Mouse (Mus musculus): ENCODE measurements around the gene Ptpn5. TPM values are rescaled to one million over a fixed set of nuclear protein-coding genes. Genes with fewer than 3 reads are reported as not detected.

The Ptpn5 gene
- polyA plus RNA-seq, 1 experiment from 2014 or later: 7.0 TPM

- H3K4me3 ChIP-seq (ENCODE audit: low read depth, low read length): no peak overlapping the region
- TF ChIP-seq CTCF (IDR thresholded peaks at IDR 0.05; ENCODE audit: low read depth): peak; percentile 47
- peaks cover 19% of the 10 kb centered on the region for H3K4me1 ChIP-seq (ENCODE audit: insufficient read depth)
- H3K9me3 ChIP-seq (ENCODE audit: low read depth, low read length): no peaks in the 10 kb centered on the region
- H3K4me2 ChIP-seq: no peak overlapping the region
- ATAC-seq (ENCODE audit: insufficient read depth) (no peak), DNase-seq (peak; percentile 46)
- H3K27me3 ChIP-seq (ENCODE audit: insufficient read depth, low read length): no peaks in the 10 kb centered on the region
- WGBS: 59% methylated on average over 8 of the region's 8 CpGs
- H3K9ac ChIP-seq: no peak overlapping the region
- no peak overlapping the region for H3K27ac ChIP-seq (ENCODE audit: low read depth)
- H3K36me3 ChIP-seq (ENCODE audit: insufficient read depth): no peaks in the 10 kb centered on the region
Observed at GRCm38 (mm10) chr7:47077451-47077850, 56.0 kb downstream of the Ptpn5 start.

GRCm38 (mm10) chr7:47076729-47077128 lies 56.8 kb downstream of the Ptpn5 start:
- WGBS: 64% methylated on average over 3 of the region's 3 CpGs
- no peak for ATAC-seq (ENCODE audit: insufficient read depth)
- no peak for TF ChIP-seq CTCF (IDR thresholded peaks at IDR 0.05; ENCODE audit: low read depth)

GRCm38 (mm10) chr7:47076193-47076592 lies 57.3 kb downstream of the Ptpn5 start:
- ATAC-seq (ENCODE audit: insufficient read depth): no peak
- Histone ChIP-seq H3K4me1 (ENCODE audit: insufficient read depth) (peaks cover 20% of the 10 kb centered on the region), H3K27me3 (ENCODE audit: insufficient read depth, low read length) (no peaks in the 10 kb centered on the region), H3K36me3 (ENCODE audit: insufficient read depth) (no peaks in the 10 kb centered on the region), H3K9ac (no peak overlapping the region), H3K27ac (ENCODE audit: low read depth) (no peak overlapping the region), H3K9me3 (ENCODE audit: low read depth, low read length) (no peaks in the 10 kb centered on the region), H3K4me3 (ENCODE audit: low read depth, low read length) (no peak overlapping the region), H3K4me2 (no peak overlapping the region)
- no peak for DNase-seq
- no peak for TF ChIP-seq CTCF (IDR thresholded peaks at IDR 0.05; ENCODE audit: low read depth)
- WGBS: 81% methylated on average over 6 of the region's 6 CpGs

More at GRCm38 (mm10) chr7:47076729-47077128, 56.8 kb downstream of the Ptpn5 start:
- no peak for DNase-seq
- Histone ChIP-seq H3K27ac (ENCODE audit: low read depth) (no peak overlapping the region), H3K27me3 (ENCODE audit: insufficient read depth, low read length) (no peaks in the 10 kb centered on the region), H3K4me1 (ENCODE audit: insufficient read depth) (peaks cover 20% of the 10 kb centered on the region), H3K9ac (no peak overlapping the region), H3K4me3 (ENCODE audit: low read depth, low read length) (no peak overlapping the region), H3K9me3 (ENCODE audit: low read depth, low read length) (no peaks in the 10 kb centered on the region), H3K36me3 (ENCODE audit: insufficient read depth) (no peaks in the 10 kb centered on the region), H3K4me2 (no peak overlapping the region)

- H3K27me3 ChIP-seq (ENCODE audit: insufficient read depth, low read length): no peaks in the 10 kb centered on the region
- ATAC-seq (ENCODE audit: insufficient read depth) (peak; percentile 62), DNase-seq (peak; percentile 85)
- H3K9me3 ChIP-seq (ENCODE audit: low read depth, low read length): no peaks in the 10 kb centered on the region
- H3K4me2 ChIP-seq: no peak overlapping the region
- TF ChIP-seq CTCF (IDR thresholded peaks at IDR 0.05; ENCODE audit: low read depth): no peak
- 30% methylated on average over 18 of the region's 18 CpGs for WGBS
- H3K27ac ChIP-seq (ENCODE audit: low read depth): peak overlapping the region; percentile 75
- no peak overlapping the region for H3K9ac ChIP-seq
- H3K4me1 ChIP-seq (ENCODE audit: insufficient read depth): peaks cover 20% of the 10 kb centered on the region
- no peak overlapping the region for H3K4me3 ChIP-seq (ENCODE audit: low read depth, low read length)
- H3K36me3 ChIP-seq (ENCODE audit: insufficient read depth): no peaks in the 10 kb centered on the region
Observed at GRCm38 (mm10) chr7:47073536-47074521, 59.7 kb downstream of the Ptpn5 start.

- DNase-seq: peak; percentile 59
Observed at GRCm38 (mm10) chr7:47072551-47072950, 60.9 kb downstream of the Ptpn5 start.

GRCm38 (mm10) chr7:47067879-47068278 lies 65.6 kb downstream of the Ptpn5 start:
- Histone ChIP-seq H3K27me3 (ENCODE audit: insufficient read depth, low read length) (no peaks in the 10 kb centered on the region), H3K4me3 (ENCODE audit: low read depth, low read length) (no peak overlapping the region), H3K36me3 (ENCODE audit: insufficient read depth) (no peaks in the 10 kb centered on the region), H3K4me2 (no peak overlapping the region), H3K4me1 (ENCODE audit: insufficient read depth) (0 out of 2 replicates have a peak, but pooled peaks cover 4% of the 10 kb centered on the region), H3K9ac (no peak overlapping the region), H3K9me3 (ENCODE audit: low read depth, low read length) (no peaks in the 10 kb centered on the region), H3K27ac (ENCODE audit: low read depth) (no peak overlapping the region)
- no peak for TF ChIP-seq CTCF (IDR thresholded peaks at IDR 0.05; ENCODE audit: low read depth)
- DNase-seq (peak; percentile 14), ATAC-seq (ENCODE audit: insufficient read depth) (no peak)
- WGBS: 56% methylated on average over 5 of the region's 5 CpGs

More at GRCm38 (mm10) chr7:47072551-47072950, 60.9 kb downstream of the Ptpn5 start:
- no peak overlapping the region for H3K4me3 ChIP-seq (ENCODE audit: low read depth, low read length)
- peak; percentile 11; the same call in 1 of the 2 replicates for ATAC-seq (ENCODE audit: insufficient read depth)
- H3K27ac ChIP-seq (ENCODE audit: low read depth): peak overlapping the region; percentile 15; the same call in 1 of the 2 replicates
- H3K4me1 ChIP-seq (ENCODE audit: insufficient read depth): peaks cover 20% of the 10 kb centered on the region
- peak; percentile 54 for TF ChIP-seq CTCF (IDR thresholded peaks at IDR 0.05; ENCODE audit: low read depth)
- no peaks in the 10 kb centered on the region for H3K27me3 ChIP-seq (ENCODE audit: insufficient read depth, low read length)
- no peaks in the 10 kb centered on the region for H3K9me3 ChIP-seq (ENCODE audit: low read depth, low read length)
- no peaks in the 10 kb centered on the region for H3K36me3 ChIP-seq (ENCODE audit: insufficient read depth)
- WGBS: 76% methylated on average over 5 of the region's 5 CpGs
- no peak overlapping the region for H3K9ac ChIP-seq
- H3K4me2 ChIP-seq: no peak overlapping the region

GRCm38 (mm10) chr7:47066942-47067341 lies 66.5 kb downstream of the Ptpn5 start:
- peak; percentile 62; the same call in 1 of the 2 replicates for ATAC-seq (ENCODE audit: insufficient read depth)
- H3K9ac ChIP-seq: no peak overlapping the region
- WGBS: 52% methylated on average over 3 of the region's 3 CpGs

More at GRCm38 (mm10) chr7:47066942-47067341, 66.5 kb downstream of the Ptpn5 start:
- H3K9me3 ChIP-seq (ENCODE audit: low read depth, low read length): no peaks in the 10 kb centered on the region
- no peaks in the 10 kb centered on the region for H3K36me3 ChIP-seq (ENCODE audit: insufficient read depth)
- H3K4me2 ChIP-seq: no peak overlapping the region
- DNase-seq: peak; percentile 75
- no peaks in the 10 kb centered on the region for H3K27me3 ChIP-seq (ENCODE audit: insufficient read depth, low read length)
- no peak overlapping the region; the same call in 1 of the 2 replicates for H3K27ac ChIP-seq (ENCODE audit: low read depth)
- no peak for TF ChIP-seq CTCF (IDR thresholded peaks at IDR 0.05; ENCODE audit: low read depth)
- H3K4me3 ChIP-seq (ENCODE audit: low read depth, low read length): no peak overlapping the region
- no peaks in the 10 kb centered on the region for H3K4me1 ChIP-seq (ENCODE audit: insufficient read depth)

All from lung, embryonic 14.5 days (tissue).